Mouse (Mus musculus) small intestine, adult 10 weeks (tissue): ENCODE results near the gene Tmem25. TPM values are rescaled to one million over a fixed set of nuclear protein-coding genes. Genes with fewer than 3 reads are reported as not detected.

ENCODE experiments used
- polyA plus RNA-seq: library from polyadenylated mRNA; stranded (reverse); fragments of 350-450 nt; fragmentation: Illumina TruSeq; extraction: RNeasy Lipid Tissue Mini Kit (QIAGEN cat#74804); gene quantifications from one replicate; pipeline ENCODE4 v1.2.3, GENCODE M21; 2014; ENCODE audit warnings: low replicate concordance

Tmem25 gene
- polyA plus RNA-seq = 0.52 TPM

DNA sequence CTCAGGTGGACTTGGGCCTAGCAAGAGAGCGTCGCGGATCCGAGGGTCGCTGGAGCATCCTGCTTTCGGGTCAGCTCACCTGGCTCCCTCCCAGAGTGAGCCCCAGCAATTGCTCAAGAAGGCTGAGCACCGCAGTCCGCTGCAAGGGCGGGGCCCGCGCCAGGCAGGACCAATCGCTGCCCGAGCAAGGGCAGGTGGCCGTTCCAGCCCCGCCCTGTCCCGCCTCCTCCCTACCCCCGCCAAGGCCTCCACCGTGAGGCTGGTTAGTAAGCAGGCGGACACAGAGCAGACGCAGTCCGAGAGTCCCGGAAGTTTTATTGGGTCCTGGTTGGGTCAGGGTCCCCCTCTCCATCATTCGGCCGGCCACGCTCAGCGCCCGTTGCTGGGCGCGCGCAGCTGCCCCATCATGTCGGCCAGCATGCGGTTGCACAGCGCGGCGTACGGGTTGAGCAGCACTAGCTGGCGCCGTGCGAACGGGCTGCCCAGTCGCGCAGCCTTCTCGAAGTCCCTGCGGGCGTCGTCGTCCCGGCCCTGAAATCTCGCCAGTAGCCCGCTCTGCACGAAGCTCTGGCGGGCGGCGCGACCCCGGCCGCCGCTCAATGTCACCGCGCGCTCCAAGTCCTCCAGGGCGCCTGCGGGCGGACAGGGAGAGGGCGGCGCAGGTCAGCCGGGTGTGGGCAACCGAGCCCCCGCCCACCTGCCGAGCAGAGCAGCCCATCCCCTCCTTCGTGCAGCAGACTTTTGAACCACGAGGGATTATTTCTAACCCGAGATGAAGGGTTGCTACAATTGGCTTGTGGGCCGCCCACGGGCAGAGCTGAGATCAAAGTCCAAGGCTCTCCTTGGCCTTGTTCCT, at the start of gene Tmem25:
TSS of gene Tmem25 (minus strand) at position 206 of the 856 bp plus-strand sequence.

DNA sequence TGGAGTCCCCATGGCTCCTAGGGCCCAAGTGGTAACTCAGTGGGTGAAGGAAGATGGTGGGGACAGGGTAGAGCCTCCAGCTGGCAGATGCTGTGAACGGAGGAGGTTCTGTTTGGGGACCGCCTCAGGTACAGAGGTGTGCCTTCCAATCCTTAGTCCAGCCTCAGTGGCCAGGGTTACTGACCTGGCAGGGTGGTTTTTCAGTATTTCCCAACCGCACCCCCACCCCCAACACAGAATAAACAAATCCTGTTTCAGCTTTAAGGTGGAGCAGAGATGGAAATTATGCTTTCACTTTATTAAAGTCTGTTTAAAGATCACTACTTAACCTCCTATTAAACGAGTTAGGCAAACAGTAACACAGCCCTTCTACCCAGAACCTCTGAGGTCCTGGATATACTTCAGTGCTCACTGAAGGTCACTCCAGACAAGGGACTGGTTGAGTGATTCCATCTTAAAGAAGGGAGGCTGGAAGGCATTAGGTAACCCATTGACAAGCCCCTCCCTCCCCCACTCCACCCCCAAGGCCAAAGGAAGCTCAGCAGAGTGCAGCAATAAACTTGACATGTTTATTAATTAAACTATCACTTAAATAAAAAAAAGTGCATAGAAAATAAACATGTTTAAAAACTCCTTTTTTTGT, 3.8 kb upstream of the Tmem25 start, which contains the start of gene Ttc36:
TSS of gene Ttc36 (minus strand) at position 265 of the 643 bp plus-strand sequence.

DNA sequence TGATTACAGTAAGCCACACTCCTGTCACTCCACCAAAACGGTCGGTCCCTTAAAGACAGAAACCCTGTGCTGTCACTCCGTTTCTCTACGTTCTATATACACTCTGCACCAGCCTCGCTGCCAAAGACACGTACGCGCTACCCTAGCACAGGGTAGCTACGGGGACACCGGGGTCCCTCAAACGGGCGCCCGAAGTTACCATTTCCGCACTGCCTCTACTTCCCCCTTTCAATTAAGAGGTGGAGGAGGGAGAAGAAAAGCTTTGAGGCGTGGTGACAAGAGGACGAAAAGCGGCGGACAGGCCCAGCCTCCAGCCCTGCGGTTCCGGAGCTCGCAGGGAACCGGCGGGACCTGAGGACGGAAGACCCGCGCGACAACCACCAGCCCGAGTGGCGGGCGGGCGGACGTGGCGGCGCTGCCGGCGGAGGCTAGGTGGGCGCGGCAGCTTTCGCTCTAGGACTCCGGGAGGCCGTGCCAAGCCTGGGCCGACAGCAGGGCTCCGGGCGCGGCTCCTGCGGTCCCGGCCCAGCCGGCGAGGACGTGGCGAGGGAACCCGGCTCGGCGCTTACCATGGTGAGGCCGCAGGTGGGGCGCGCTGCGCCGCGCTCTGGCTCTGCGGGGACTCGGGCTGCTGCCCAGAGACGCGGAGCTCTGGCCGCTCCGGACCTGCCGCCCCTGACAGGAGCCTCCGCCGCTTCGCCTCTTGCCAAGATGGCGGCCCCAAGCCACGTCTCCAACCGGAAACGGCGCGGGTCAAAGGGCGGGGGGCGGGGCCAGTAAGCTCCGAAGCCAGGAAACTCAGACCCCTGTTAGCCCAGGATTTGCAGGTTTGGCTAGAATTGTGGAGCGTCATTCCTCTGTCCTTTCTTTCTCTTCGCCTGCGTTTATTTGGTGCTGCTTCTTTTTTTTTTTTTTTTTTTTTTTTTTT, 31.7 kb downstream of the Tmem25 start, which contains the start of the genes Arcn1 and Ift46:
TSS of gene Arcn1 (minus strand) at position 745 of the 928 bp plus-strand sequence.
TSS of gene Ift46 (plus strand) at position 808 of the 928 bp plus-strand sequence.

Other genes with a start within 250 kb of the Tmem25 start
- gene Cxcr5, start 237.4 kb downstream of the Tmem25 start, polyA plus RNA-seq = 0.37 TPM
- gene Ddx6, start 194.4 kb downstream of the Tmem25 start, polyA plus RNA-seq = 130 TPM
- gene Treh, start 126.1 kb downstream of the Tmem25 start, polyA plus RNA-seq = 43.8 TPM
- gene Phldb1, start 64.1 kb downstream of the Tmem25 start, polyA plus RNA-seq = 0.15 TPM
- gene Arcn1, start 31.5 kb downstream of the Tmem25 start, polyA plus RNA-seq = 481 TPM
- 17.8 TPM for gene Ift46, start 31.4 kb downstream of the Tmem25 start, polyA plus RNA-seq
- gene Ttc36, start 3.8 kb upstream of the Tmem25 start, polyA plus RNA-seq = not detected
- gene Kmt2a, start 82.0 kb upstream of the Tmem25 start, polyA plus RNA-seq = 9.9 TPM
- gene Atp5l, start 121.4 kb upstream of the Tmem25 start, polyA plus RNA-seq = 807 TPM
- 74.3 TPM for gene Ube4a, start 166.3 kb upstream of the Tmem25 start, polyA plus RNA-seq
- 15.6 TPM for gene Cd3g, start 181.1 kb upstream of the Tmem25 start, polyA plus RNA-seq
- gene Cd3d, start 182.5 kb upstream of the Tmem25 start, polyA plus RNA-seq = 1.2 TPM
- 7.4 TPM for gene Cd3e, start 210.3 kb upstream of the Tmem25 start, polyA plus RNA-seq
- 48.4 TPM for gene Mpzl2, start 240.5 kb upstream of the Tmem25 start, polyA plus RNA-seq